Mouse (Mus musculus) limb, embryonic 10.5 days (tissue): Measurements from ENCODE around the gene Nav3. TPM values are rescaled to one million over a fixed set of nuclear protein-coding genes. Genes with fewer than 3 reads are reported as not detected.

Source experiments
- DNase-seq: peaks from one replicate; pipeline ENCODE4 v3.0.0-alpha.2; 2017; ENCODE audit warnings: low spot score
- H3K27ac ChIP-seq: fragments of 300-500 bp; sonication (generic); 2 replicates; pipeline ENCODE4 v1.5.1; 2016; ENCODE audit warnings: mild to moderate bottlenecking
- H3K27me3 ChIP-seq: fragments of 300-500 bp; sonication (generic); 2 replicates; pipeline ENCODE4 v1.6.1; 2016; ENCODE audit warnings: low read depth, mild to moderate bottlenecking; ENCODE audit not compliant: poor library complexity, severe bottlenecking
- H3K36me3 ChIP-seq: fragments of 300-500 bp; sonication (generic); 2 replicates; pipeline ENCODE4 v1.6.1; 2016; ENCODE audit warnings: mild to moderate bottlenecking, moderate library complexity
- H3K4me1 ChIP-seq: fragments of 300-500 bp; sonication (generic); 2 replicates; pipeline ENCODE4 v1.6.1; 2016
- H3K4me3 ChIP-seq: fragments of 300-500 bp; sonication (generic); 2 replicates; pipeline ENCODE4 v1.5.1; 2016; ENCODE audit warnings: mild to moderate bottlenecking, moderate library complexity
- H3K9me3 ChIP-seq: fragments of 300-500 bp; sonication (generic); replicated peaks from 2 replicates; pipeline ENCODE4 v1.6.1; 2016; ENCODE audit warnings: mild to moderate bottlenecking
- WGBS: fragments of 180-500 bp; shearing (Covaris S2); methylation state at CpG from one replicate; pipeline ENCODE4 v1.1.7; 2016; 5-methylcytosine and 5-hydroxymethylcytosine counted together
- polyA plus RNA-seq: library from polyadenylated mRNA; unstranded; fragments of >200 nt; fragmentation: Nextera tagmentation; extraction: Ambion mirVana; gene quantifications from 2 replicates; pipeline ENCODE4 v1.2.1, GENCODE M21; 2016

The Nav3 gene
- polyA plus RNA-seq, 1 experiment from 2014 or later: 0.93 TPM

- 85% methylated on average over 6 of the region's 6 CpGs for WGBS
- no peak overlapping the region for H3K4me3 ChIP-seq
- DNase-seq: no peak
- H3K36me3 ChIP-seq: no peaks in the 10 kb centered on the region
- H3K27ac ChIP-seq: no peak overlapping the region
- no peaks in the 10 kb centered on the region for H3K4me1 ChIP-seq
- H3K27me3 ChIP-seq: no peaks in the 10 kb centered on the region
- H3K9me3 ChIP-seq: no peaks in the 10 kb centered on the region
Measured at GRCm38 (mm10) chr10:110233307-110233930, 222.6 kb downstream of the Nav3 start.

GRCm38 (mm10) chr10:110206411-110206810 is 249.6 kb downstream of the Nav3 start:
- H3K36me3 ChIP-seq: no peaks in the 10 kb centered on the region
- no peak overlapping the region for H3K27ac ChIP-seq
- no peak for DNase-seq
- no peaks in the 10 kb centered on the region for H3K9me3 ChIP-seq
- no peaks in the 10 kb centered on the region for H3K4me1 ChIP-seq
- 93% methylated on average over 5 of the region's 5 CpGs for WGBS
- no peak overlapping the region for H3K4me3 ChIP-seq
- no peaks in the 10 kb centered on the region for H3K27me3 ChIP-seq

GRCm38 (mm10) chr10:110204121-110204697 is 251.8 kb downstream of the Nav3 start:
- Histone ChIP-seq H3K4me3 (no peak overlapping the region), H3K36me3 (no peaks in the 10 kb centered on the region), H3K9me3 (no peaks in the 10 kb centered on the region), H3K27me3 (no peaks in the 10 kb centered on the region), H3K4me1 (no peaks in the 10 kb centered on the region), H3K27ac (no peak overlapping the region)
- no peak for DNase-seq
- 94% methylated on average over 5 of the region's 5 CpGs for WGBS

- H3K36me3 ChIP-seq: no peaks in the 10 kb centered on the region
- DNase-seq: no peak
- no peaks in the 10 kb centered on the region for H3K4me1 ChIP-seq
- no peak overlapping the region for H3K4me3 ChIP-seq
- no peaks in the 10 kb centered on the region for H3K27me3 ChIP-seq
- 48% methylated on average over 4 of the region's 4 CpGs for WGBS
- no peaks in the 10 kb centered on the region for H3K9me3 ChIP-seq
- no peak overlapping the region for H3K27ac ChIP-seq
Measured at GRCm38 (mm10) chr10:110192881-110193280, 263.1 kb downstream of the Nav3 start.

GRCm38 (mm10) chr10:110192026-110192805 is 263.8 kb downstream of the Nav3 start:
- no peaks in the 10 kb centered on the region for H3K27me3 ChIP-seq
- H3K27ac ChIP-seq: no peak overlapping the region
- 88% methylated on average over 7 of the region's 7 CpGs for WGBS
- no peaks in the 10 kb centered on the region for H3K36me3 ChIP-seq
- H3K4me3 ChIP-seq: no peak overlapping the region
- H3K9me3 ChIP-seq: no peaks in the 10 kb centered on the region
- no peaks in the 10 kb centered on the region for H3K4me1 ChIP-seq
- DNase-seq: no peak

GRCm38 (mm10) chr10:110186242-110186641 is 269.8 kb downstream of the Nav3 start:
- no peak for DNase-seq
- WGBS: 68% methylated on average over 1 of the region's 1 CpGs
- Histone ChIP-seq H3K9me3 (no peaks in the 10 kb centered on the region), H3K27me3 (no peaks in the 10 kb centered on the region), H3K4me1 (no peaks in the 10 kb centered on the region), H3K27ac (no peak overlapping the region), H3K4me3 (no peak overlapping the region), H3K36me3 (no peaks in the 10 kb centered on the region)

- H3K4me1 ChIP-seq: no peaks in the 10 kb centered on the region
- H3K4me3 ChIP-seq: no peak overlapping the region
- no peak for DNase-seq
- no peaks in the 10 kb centered on the region for H3K36me3 ChIP-seq
- no peaks in the 10 kb centered on the region for H3K27me3 ChIP-seq
- no peak overlapping the region for H3K27ac ChIP-seq
- H3K9me3 ChIP-seq: no peaks in the 10 kb centered on the region
- WGBS: 93% methylated on average over 5 of the region's 5 CpGs
Measured at GRCm38 (mm10) chr10:110175874-110176273, 280.1 kb downstream of the Nav3 start.

GRCm38 (mm10) chr10:110169416-110169815 is 286.6 kb downstream of the Nav3 start:
- no peak overlapping the region for H3K4me3 ChIP-seq
- no peak overlapping the region for H3K27ac ChIP-seq
- H3K4me1 ChIP-seq: no peaks in the 10 kb centered on the region
- no peaks in the 10 kb centered on the region for H3K36me3 ChIP-seq
- WGBS: 90% methylated on average over 6 of the region's 6 CpGs
- no peaks in the 10 kb centered on the region for H3K9me3 ChIP-seq
- H3K27me3 ChIP-seq: no peaks in the 10 kb centered on the region
- no peak for DNase-seq

- H3K27ac ChIP-seq: no peak overlapping the region
- no peak overlapping the region for H3K4me3 ChIP-seq
- DNase-seq: no peak
- no peaks in the 10 kb centered on the region for H3K36me3 ChIP-seq
- no peaks in the 10 kb centered on the region for H3K9me3 ChIP-seq
- no peaks in the 10 kb centered on the region for H3K4me1 ChIP-seq
- 92% methylated on average over 2 of the region's 2 CpGs for whole genome bisulfite sequencing
- H3K27me3 ChIP-seq: no peaks in the 10 kb centered on the region
Measured at GRCm38 (mm10) chr10:110168892-110169291, 287.1 kb downstream of the Nav3 start.

- no peak overlapping the region for H3K4me3 ChIP-seq
- H3K9me3 ChIP-seq: no peaks in the 10 kb centered on the region
- peaks cover 3% of the 10 kb centered on the region; the same call in 1 of the 2 replicates for H3K4me1 ChIP-seq
- no peaks in the 10 kb centered on the region for H3K27me3 ChIP-seq
- H3K36me3 ChIP-seq: no peaks in the 10 kb centered on the region
- no peak overlapping the region for H3K27ac ChIP-seq
- DNase-seq: no peak
Measured at GRCm38 (mm10) chr10:110162596-110162995, 293.4 kb downstream of the Nav3 start.

GRCm38 (mm10) chr10:110160894-110161293 is 295.1 kb downstream of the Nav3 start:
- 66% methylated on average over 5 of the region's 5 CpGs for WGBS
- peak; percentile 33 for DNase-seq
- H3K36me3 ChIP-seq: no peaks in the 10 kb centered on the region

GRCm38 (mm10) chr10:110159548-110159947 is 296.5 kb downstream of the Nav3 start:
- 70% methylated on average over 1 of the region's 1 CpGs for WGBS
- no peak for DNase-seq

More at GRCm38 (mm10) chr10:110160894-110161293, 295.1 kb downstream of the Nav3 start:
- H3K4me1 ChIP-seq: peaks cover 3% of the 10 kb centered on the region; the same call in 1 of the 2 replicates
- no peak overlapping the region for H3K27ac ChIP-seq
- no peaks in the 10 kb centered on the region for H3K9me3 ChIP-seq
- no peak overlapping the region for H3K4me3 ChIP-seq
- no peaks in the 10 kb centered on the region for H3K27me3 ChIP-seq

GRCm38 (mm10) chr10:110158122-110158521 is 297.9 kb downstream of the Nav3 start:
- 65% methylated on average over 3 of the region's 3 CpGs for WGBS
- no peaks in the 10 kb centered on the region for H3K9me3 ChIP-seq
- no peak for DNase-seq
- H3K27me3 ChIP-seq: no peaks in the 10 kb centered on the region
- no peak overlapping the region for H3K4me3 ChIP-seq
- no peaks in the 10 kb centered on the region for H3K36me3 ChIP-seq
- H3K4me1 ChIP-seq: peaks cover 3% of the 10 kb centered on the region; the same call in 1 of the 2 replicates
- H3K27ac ChIP-seq: no peak overlapping the region

More at GRCm38 (mm10) chr10:110159548-110159947, 296.5 kb downstream of the Nav3 start:
- Histone ChIP-seq H3K27ac (no peak overlapping the region), H3K9me3 (no peaks in the 10 kb centered on the region), H3K4me3 (no peak overlapping the region), H3K4me1 (peaks cover 3% of the 10 kb centered on the region; the same call in 1 of the 2 replicates), H3K27me3 (no peaks in the 10 kb centered on the region), H3K36me3 (no peaks in the 10 kb centered on the region)
